Mouse (Mus musculus): ENCODE measurements at regions not wholly inside any gene's neighbourhood (a gene's known extent, or its start where the extent isn't known, plus 50 kb on each side); places are given as distances from the start of the nearest gene placed in this dataset.

- DNase-seq (ENCODE audit: low read depth in 3 of 3, low spot score in 3 of 3) = no peak
- WGBS (ENCODE audit: insufficient replicate concordance) = 53% methylated on average over 3 of the region's 3 CpGs
- TF ChIP-seq CTCF (IDR thresholded peaks at IDR 0.05; ENCODE audit: low read depth) (no peak), EP300 (IDR thresholded peaks at IDR 0.05; ENCODE audit: low read depth) (no peak)
- no peaks in the 10 kb centered on the region for H3K36me3 ChIP-seq (replicated peaks; ENCODE audit: control insufficient read depth, insufficient read depth, low read depth)
- no peaks in the 10 kb centered on the region for H3K27me3 ChIP-seq (ENCODE audit: control insufficient read depth, insufficient read depth, low read length)
- H3K9me3 ChIP-seq (ENCODE audit: control insufficient read depth, low read length) = no peaks in the 10 kb centered on the region
- H3K9ac ChIP-seq (replicated peaks) = no peak overlapping the region
- ATAC-seq (ENCODE audit: insufficient read depth) = no peak
- H3K4me2 ChIP-seq (ENCODE audit: low read depth) = no peak overlapping the region
- H3K27ac ChIP-seq = no peak overlapping the region
- no peak overlapping the region for H3K4me3 ChIP-seq (ENCODE audit: insufficient read depth in 1 of 2, low read depth in 2 of 2, low read length in 2 of 2)
- no peaks in the 10 kb centered on the region for H3K4me1 ChIP-seq (replicated peaks; ENCODE audit: control insufficient read depth in 2 of 2, insufficient read depth in 2 of 2, low read length in 1 of 2)
Measured at GRCm38 (mm10) chr1:30751138-30751907, 122.4 kb downstream of the Phf3 start.

- Histone ChIP-seq H3K9me3 (ENCODE audit: control insufficient read depth, low read length) (no peaks in the 10 kb centered on the region), H3K27ac (no peak overlapping the region), H3K27me3 (ENCODE audit: control insufficient read depth, insufficient read depth, low read length) (no peaks in the 10 kb centered on the region), H3K4me2 (ENCODE audit: low read depth) (no peak overlapping the region), H3K9ac (replicated peaks) (no peak overlapping the region), H3K4me3 (ENCODE audit: insufficient read depth in 1 of 2, low read depth in 2 of 2, low read length in 2 of 2) (no peak overlapping the region), H3K36me3 (replicated peaks; ENCODE audit: control insufficient read depth, insufficient read depth, low read depth) (no peaks in the 10 kb centered on the region), H3K4me1 (replicated peaks; ENCODE audit: control insufficient read depth in 2 of 2, insufficient read depth in 2 of 2, low read length in 1 of 2) (no peaks in the 10 kb centered on the region)
- DNase-seq (ENCODE audit: low read depth in 3 of 3, low spot score in 3 of 3) = no peak
- no peak for TF ChIP-seq EP300 (IDR thresholded peaks at IDR 0.05; ENCODE audit: low read depth)
- no peak for ATAC-seq (ENCODE audit: insufficient read depth)
Measured at GRCm38 (mm10) chr1:30741955-30742354, 131.8 kb downstream of the Phf3 start.

- TF ChIP-seq EP300 (IDR thresholded peaks at IDR 0.05; ENCODE audit: low read depth) (no peak), CTCF (IDR thresholded peaks at IDR 0.05; ENCODE audit: low read depth) (no peak)
- 56% methylated on average over 3 of the region's 3 CpGs for WGBS (ENCODE audit: insufficient replicate concordance)
Measured at GRCm38 (mm10) chr1:30740831-30741230, 132.9 kb downstream of the Phf3 start.

GRCm38 (mm10) chr1:30721519-30721918, 152.2 kb downstream of the Phf3 start:
- DNase-seq (ENCODE audit: low read depth in 3 of 3, low spot score in 3 of 3) (no peak), ATAC-seq (ENCODE audit: insufficient read depth) (no peak)
- Histone ChIP-seq H3K9ac (replicated peaks) (no peak overlapping the region), H3K27me3 (ENCODE audit: control insufficient read depth, insufficient read depth, low read length) (no peaks in the 10 kb centered on the region), H3K36me3 (replicated peaks; ENCODE audit: control insufficient read depth, insufficient read depth, low read depth) (no peaks in the 10 kb centered on the region), H3K4me2 (ENCODE audit: low read depth) (no peak overlapping the region), H3K4me1 (replicated peaks; ENCODE audit: control insufficient read depth in 2 of 2, insufficient read depth in 2 of 2, low read length in 1 of 2) (no peaks in the 10 kb centered on the region), H3K9me3 (ENCODE audit: control insufficient read depth, low read length) (no peaks in the 10 kb centered on the region), H3K27ac (no peak overlapping the region), H3K4me3 (ENCODE audit: insufficient read depth in 1 of 2, low read depth in 2 of 2, low read length in 2 of 2) (no peak overlapping the region)
- WGBS (ENCODE audit: insufficient replicate concordance) = 42% methylated on average over 2 of the region's 2 CpGs
- TF ChIP-seq CTCF (IDR thresholded peaks at IDR 0.05; ENCODE audit: low read depth) = no peak
- no peak for TF ChIP-seq EP300 (IDR thresholded peaks at IDR 0.05; ENCODE audit: low read depth)

More at GRCm38 (mm10) chr1:30740831-30741230, 132.9 kb downstream of the Phf3 start:
- Histone ChIP-seq H3K4me1 (replicated peaks; ENCODE audit: control insufficient read depth in 2 of 2, insufficient read depth in 2 of 2, low read length in 1 of 2) (no peaks in the 10 kb centered on the region), H3K27ac (no peak overlapping the region), H3K4me2 (ENCODE audit: low read depth) (no peak overlapping the region), H3K9me3 (ENCODE audit: control insufficient read depth, low read length) (no peaks in the 10 kb centered on the region), H3K36me3 (replicated peaks; ENCODE audit: control insufficient read depth, insufficient read depth, low read depth) (no peaks in the 10 kb centered on the region), H3K4me3 (ENCODE audit: insufficient read depth in 1 of 2, low read depth in 2 of 2, low read length in 2 of 2) (no peak overlapping the region), H3K9ac (replicated peaks) (no peak overlapping the region), H3K27me3 (ENCODE audit: control insufficient read depth, insufficient read depth, low read length) (no peaks in the 10 kb centered on the region)
- ATAC-seq (ENCODE audit: insufficient read depth) (no peak), DNase-seq (ENCODE audit: low read depth in 3 of 3, low spot score in 3 of 3) (no peak)

GRCm38 (mm10) chr1:30720829-30721228, 152.9 kb downstream of the Phf3 start:
- DNase-seq (ENCODE audit: low read depth in 3 of 3, low spot score in 3 of 3) (no peak), ATAC-seq (ENCODE audit: insufficient read depth) (no peak)
- Histone ChIP-seq H3K27me3 (ENCODE audit: control insufficient read depth, insufficient read depth, low read length) (no peaks in the 10 kb centered on the region), H3K9ac (replicated peaks) (no peak overlapping the region), H3K4me3 (ENCODE audit: insufficient read depth in 1 of 2, low read depth in 2 of 2, low read length in 2 of 2) (no peak overlapping the region), H3K4me1 (replicated peaks; ENCODE audit: control insufficient read depth in 2 of 2, insufficient read depth in 2 of 2, low read length in 1 of 2) (no peaks in the 10 kb centered on the region), H3K9me3 (ENCODE audit: control insufficient read depth, low read length) (no peaks in the 10 kb centered on the region), H3K27ac (no peak overlapping the region), H3K4me2 (ENCODE audit: low read depth) (no peak overlapping the region), H3K36me3 (replicated peaks; ENCODE audit: control insufficient read depth, insufficient read depth, low read depth) (no peaks in the 10 kb centered on the region)
- 54% methylated on average over 2 of the region's 2 CpGs for WGBS (ENCODE audit: insufficient replicate concordance)
- no peak for TF ChIP-seq CTCF (IDR thresholded peaks at IDR 0.05; ENCODE audit: low read depth)
